Mouse (Mus musculus) intestine, embryonic 14.5 days (tissue): Measurements from ENCODE around the gene Mtfmt. TPM values are rescaled to one million over a fixed set of nuclear protein-coding genes. Genes with fewer than 3 reads are reported as not detected.

Source experiments
- ATAC-seq: fragments of 200-750 bp; cut with Nextera tagmentation; replicated peaks from 2 replicates; pipeline ENCODE4 v1.8.0; 2017; ENCODE audit warnings: low read depth, moderate number of reproducible peaks, moderate TSS enrichment, moderate library complexity; ENCODE audit not compliant: low FRiP score, low TSS enrichment
- DNase-seq: peaks from one replicate; pipeline ENCODE4 v3.0.0-alpha.2; 2018; ENCODE audit warnings: low spot score
- H3K27ac ChIP-seq: fragments of 300-500 bp; sonication (generic); 2 replicates; pipeline ENCODE4 v1.5.1; 2014; ENCODE audit warnings: low read depth, mild to moderate bottlenecking, control low read depth
- H3K27me3 ChIP-seq: fragments of 300-500 bp; sonication (generic); replicated peaks from 2 replicates; pipeline ENCODE4 v1.6.1; 2014; ENCODE audit warnings: low read length, control low read depth; ENCODE audit not compliant: control insufficient read depth, insufficient read depth
- H3K36me3 ChIP-seq: fragments of 300-500 bp; sonication (generic); 2 replicates; pipeline ENCODE4 v1.6.1; 2014; ENCODE audit warnings: low read length, control low read depth; ENCODE audit not compliant: control insufficient read depth, insufficient read depth
- H3K4me1 ChIP-seq: fragments of 300-500 bp; sonication (generic); replicated peaks from 2 replicates; pipeline ENCODE4 v1.6.1; 2014; ENCODE audit warnings: low read length, control low read depth, mixed read lengths; ENCODE audit not compliant: control insufficient read depth, insufficient read depth
- H3K4me2 ChIP-seq: fragments of 300-500 bp; sonication (generic); 2 replicates; pipeline ENCODE4 v1.6.1; 2014; ENCODE audit warnings: low read length
- H3K4me3 ChIP-seq: fragments of 300-500 bp; sonication (generic); 2 replicates; pipeline ENCODE4 v1.5.1; 2014; ENCODE audit warnings: low read depth, low read length, control low read depth, mixed read lengths
- H3K9ac ChIP-seq: fragments of 300-500 bp; sonication (generic); 2 replicates; pipeline ENCODE4 v1.6.1; 2014; ENCODE audit warnings: mild to moderate bottlenecking, low read length
- H3K9me3 ChIP-seq: fragments of 300-500 bp; sonication (generic); 2 replicates; pipeline ENCODE4 v1.6.1; 2016; ENCODE audit warnings: low read length, control low read depth; ENCODE audit not compliant: control insufficient read depth
- WGBS: fragments of 180-500 bp; shearing (Covaris S2); extraction: QIAGEN DNeasy Blood & Tissue Kit; methylation state at CpG from one replicate; pipeline ENCODE4 v1.1.7; 2014; 5-methylcytosine and 5-hydroxymethylcytosine counted together
- polyA plus RNA-seq: library from polyadenylated mRNA; unstranded; fragments of >200 nt; fragmentation: Nextera tagmentation; extraction: Ambion mirVana; gene quantifications from 2 replicates; pipeline ENCODE4 v1.2.1, GENCODE M21; 2014

Gene Mtfmt
- polyA plus RNA-seq, 1 experiment from 2014 or later = 19.5 TPM

DNA sequence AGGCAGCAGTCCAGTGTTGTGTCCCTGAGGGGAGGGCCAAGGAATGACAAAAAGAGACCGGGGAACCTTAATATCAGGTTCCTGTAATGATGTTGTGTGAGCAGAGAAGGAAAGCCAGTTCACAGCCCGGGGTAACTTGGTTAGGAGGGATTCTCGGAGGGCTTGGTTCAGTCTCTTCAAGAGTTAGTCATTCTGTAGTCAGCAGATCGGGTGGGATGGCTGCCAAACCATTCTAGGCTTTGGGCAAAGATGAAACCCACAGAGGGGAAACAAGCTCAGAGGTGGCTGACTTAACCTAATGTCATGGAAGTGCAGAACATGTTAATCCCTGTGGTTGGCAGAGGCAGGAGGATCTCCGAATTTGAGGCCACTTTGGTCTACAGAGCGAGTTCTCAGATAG is 28.6 kb downstream of the Mtfmt start:
- DNase-seq = no peak
- Histone ChIP-seq H3K4me2 (no peak overlapping the region), H3K27ac (no peak overlapping the region), H3K9ac (no peak overlapping the region), H3K4me3 (no peak overlapping the region), H3K4me1 (peaks cover 15% of the 10 kb centered on the region), H3K9me3 (no peaks in the 10 kb centered on the region), H3K27me3 (no peaks in the 10 kb centered on the region), H3K36me3 (peaks cover 10% of the 10 kb centered on the region)
- no peak for ATAC-seq
- WGBS = 95% methylated on average over 6 of the region's 6 CpGs

DNA sequence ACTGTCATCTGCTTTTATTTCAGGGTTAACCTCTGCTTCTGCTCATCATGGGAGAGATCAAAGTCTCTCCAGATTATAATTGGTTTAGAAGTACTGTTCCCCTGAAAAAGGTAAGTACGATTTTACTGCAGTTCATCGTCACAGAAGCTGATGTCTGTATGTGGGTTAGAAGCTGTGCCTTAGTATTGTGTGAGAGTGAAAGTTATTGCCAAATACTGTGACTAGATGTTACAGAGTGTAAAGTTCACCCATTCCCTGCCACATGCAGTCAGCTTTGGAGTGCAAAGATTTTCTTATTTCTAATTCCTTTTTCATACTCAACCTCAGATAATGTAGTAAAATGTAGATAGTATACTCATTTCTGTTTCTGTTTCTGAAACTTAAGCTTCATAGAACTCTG is 29.7 kb downstream of the Mtfmt start:
- WGBS = 94% methylated on average over 2 of the region's 2 CpGs
- peaks cover 12% of the 10 kb centered on the region for H3K4me1 ChIP-seq
- no peaks in the 10 kb centered on the region for H3K9me3 ChIP-seq
- no peak overlapping the region for H3K27ac ChIP-seq
- no peak overlapping the region for H3K4me3 ChIP-seq
- no peak overlapping the region for H3K9ac ChIP-seq
- ATAC-seq = no peak
- H3K4me2 ChIP-seq = no peak overlapping the region
- no peaks in the 10 kb centered on the region for H3K27me3 ChIP-seq
- DNase-seq = no peak
- H3K36me3 ChIP-seq = peaks cover 20% of the 10 kb centered on the region

DNA sequence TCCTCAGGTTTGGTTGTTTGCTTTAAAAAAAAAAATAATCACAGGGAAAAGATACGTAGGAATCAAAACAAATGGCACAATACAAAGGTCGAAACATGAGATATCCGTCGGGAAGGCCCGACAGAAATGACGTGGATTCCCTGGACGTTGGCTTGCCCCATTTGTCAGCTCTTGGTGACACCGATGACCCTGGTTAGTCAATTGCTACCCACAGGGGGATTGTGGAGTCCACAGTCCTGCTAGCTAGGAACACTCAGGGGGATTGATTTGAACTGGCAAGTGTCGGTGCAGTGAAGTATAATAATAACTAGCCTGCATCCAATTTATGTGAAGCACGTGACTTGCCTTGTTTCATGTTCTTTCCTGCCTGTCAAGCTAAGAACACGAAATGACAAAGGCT is 32.1 kb downstream of the Mtfmt start:
- no peak for ATAC-seq

DNA sequence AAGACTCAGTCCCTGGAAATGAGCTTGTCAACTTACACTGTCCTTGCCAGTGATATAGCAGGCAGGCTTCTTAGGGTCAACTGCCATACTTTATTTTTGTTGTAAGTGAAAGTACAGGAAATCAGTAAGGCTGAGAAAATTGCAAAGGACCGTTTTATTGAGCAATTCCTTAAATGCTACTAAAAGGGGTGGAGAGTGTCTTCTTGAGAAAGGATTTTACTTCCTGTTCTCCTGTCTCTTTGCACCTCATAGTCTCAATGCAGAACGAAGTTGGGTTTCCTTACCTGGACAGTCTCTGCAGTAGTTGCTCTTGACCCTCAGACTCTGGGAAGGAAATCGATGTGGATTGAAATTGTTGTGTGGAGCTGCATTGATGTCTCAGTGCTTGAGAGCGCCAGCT is 37.2 kb downstream of the Mtfmt start:
- DNase-seq = no peak
- Histone ChIP-seq H3K9me3 (no peaks in the 10 kb centered on the region), H3K4me3 (no peak overlapping the region), H3K4me1 (no peaks in the 10 kb centered on the region), H3K9ac (no peak overlapping the region), H3K4me2 (no peak overlapping the region), H3K27me3 (no peaks in the 10 kb centered on the region), H3K27ac (no peak overlapping the region), H3K36me3 (peaks cover 75% of the 10 kb centered on the region)
- WGBS = 93% methylated on average over 4 of the region's 4 CpGs
- ATAC-seq = no peak

More for the DNA sequence above, 32.1 kb downstream of the Mtfmt start:
- DNase-seq = no peak
- Histone ChIP-seq H3K4me3 (no peak overlapping the region), H3K4me1 (peaks cover under 1% of the 10 kb centered on the region; the same call in 1 of the 2 replicates), H3K4me2 (no peak overlapping the region), H3K27me3 (no peaks in the 10 kb centered on the region), H3K36me3 (peaks cover 37% of the 10 kb centered on the region), H3K27ac (no peak overlapping the region), H3K9ac (no peak overlapping the region), H3K9me3 (no peaks in the 10 kb centered on the region)
- 60% methylated on average over 11 of the region's 11 CpGs for WGBS

DNA sequence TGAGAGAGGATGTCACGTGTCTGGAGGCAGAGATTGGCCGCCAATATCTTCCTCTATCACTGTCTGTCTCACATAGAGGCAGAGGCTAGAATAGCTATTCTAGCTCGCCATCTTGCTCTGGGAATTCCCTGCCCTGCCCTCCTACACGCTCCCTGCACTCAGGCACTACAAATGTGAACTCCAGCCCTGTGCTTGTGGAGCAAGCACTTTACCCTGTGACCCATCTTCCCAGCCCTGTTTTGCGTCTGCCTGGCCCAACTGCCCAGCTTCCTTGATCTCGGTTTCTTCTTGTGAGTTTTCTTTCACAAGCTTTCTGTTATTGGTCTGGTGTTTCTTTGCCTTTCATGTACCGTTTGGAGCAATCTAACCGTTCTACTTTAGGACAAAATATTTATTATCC is 43.6 kb downstream of the Mtfmt start:
- H3K9ac ChIP-seq = no peak overlapping the region
- DNase-seq (no peak), ATAC-seq (no peak)
- no peak overlapping the region for H3K4me3 ChIP-seq
- no peak overlapping the region for H3K4me2 ChIP-seq
- H3K27ac ChIP-seq = no peak overlapping the region
- no peaks in the 10 kb centered on the region for H3K4me1 ChIP-seq
- 77% methylated on average over 8 of the region's 8 CpGs for WGBS
- H3K9me3 ChIP-seq = no peaks in the 10 kb centered on the region
- peaks cover 89% of the 10 kb centered on the region for H3K36me3 ChIP-seq
- H3K27me3 ChIP-seq = no peaks in the 10 kb centered on the region

DNA sequence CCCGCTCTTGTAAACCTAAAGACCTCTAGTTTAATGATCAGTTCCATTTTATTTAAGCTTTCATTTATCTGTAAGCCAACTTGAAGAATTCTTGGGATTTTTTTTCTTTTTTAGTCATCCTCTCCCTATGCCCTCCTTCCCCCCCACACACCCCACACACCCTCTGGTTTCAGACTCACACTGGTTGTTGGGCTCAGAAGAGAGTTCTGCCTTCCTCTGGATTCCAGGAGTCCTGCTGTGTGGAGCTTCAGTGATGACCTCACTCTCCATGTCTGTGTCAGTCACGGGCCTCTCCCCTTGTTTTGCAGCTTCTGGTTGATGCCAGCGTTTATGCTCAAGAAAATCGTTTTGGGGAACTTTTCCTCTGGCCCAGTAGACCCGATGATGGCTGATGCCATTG is 44.5 kb downstream of the Mtfmt start:
- 87% methylated on average over 5 of the region's 5 CpGs for WGBS
- H3K9me3 ChIP-seq = no peaks in the 10 kb centered on the region

DNA sequence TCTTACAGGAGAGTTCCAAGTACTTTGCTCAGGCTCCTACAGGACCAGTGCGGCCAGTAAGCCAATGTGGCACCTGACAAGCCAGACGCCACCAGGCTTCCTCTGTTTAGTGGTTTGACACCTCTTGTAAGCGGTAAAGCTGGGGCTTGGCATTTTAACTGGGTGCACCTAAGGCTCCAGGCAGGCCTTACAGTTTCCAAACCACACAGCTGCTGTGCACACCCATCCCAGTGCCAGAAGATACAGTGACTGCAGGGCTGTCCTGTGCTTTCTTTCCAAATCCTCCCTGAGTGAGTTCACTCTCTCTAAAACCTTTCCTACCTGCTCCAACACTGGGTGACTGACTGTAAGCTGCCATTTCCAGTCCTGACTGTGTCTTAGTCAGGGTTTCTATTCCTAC is 55.9 kb downstream of the Mtfmt start:
- Histone ChIP-seq H3K4me3 (no peak overlapping the region), H3K4me1 (no peaks in the 10 kb centered on the region), H3K4me2 (no peak overlapping the region), H3K36me3 (peaks cover 17% of the 10 kb centered on the region), H3K9ac (no peak overlapping the region), H3K27me3 (no peaks in the 10 kb centered on the region), H3K27ac (no peak overlapping the region), H3K9me3 (no peaks in the 10 kb centered on the region)
- DNase-seq (no peak), ATAC-seq (no peak)
- 89% methylated on average over 3 of the region's 3 CpGs for WGBS

More for the DNA sequence above, 44.5 kb downstream of the Mtfmt start:
- Histone ChIP-seq H3K9ac (no peak overlapping the region), H3K4me3 (no peak overlapping the region), H3K4me1 (no peaks in the 10 kb centered on the region), H3K4me2 (no peak overlapping the region), H3K36me3 (peaks cover 91% of the 10 kb centered on the region), H3K27me3 (no peaks in the 10 kb centered on the region), H3K27ac (no peak overlapping the region)
- DNase-seq = no peak
- ATAC-seq = no peak

DNA sequence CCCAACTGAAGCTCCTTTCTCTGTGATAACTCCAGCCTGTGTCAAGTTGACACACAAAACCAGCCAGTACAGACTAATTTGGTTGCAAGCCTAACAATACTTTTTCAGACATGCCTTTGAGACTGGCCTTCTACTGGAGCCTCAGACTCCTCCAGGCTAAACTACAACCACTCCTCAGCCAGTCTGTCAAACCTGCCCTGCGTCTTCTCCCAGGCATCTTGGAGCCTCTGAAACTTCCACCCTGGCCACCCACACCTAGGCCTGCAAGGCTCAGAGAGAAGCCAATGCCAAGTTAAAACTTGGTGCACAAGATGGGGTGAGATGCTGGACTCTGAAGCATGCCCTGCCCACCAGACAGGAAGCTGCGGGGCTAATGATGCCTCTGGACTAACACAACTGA is 56.8 kb downstream of the Mtfmt start:
- WGBS = 89% methylated on average over 2 of the region's 2 CpGs
- Histone ChIP-seq H3K4me2 (no peak overlapping the region), H3K4me3 (no peak overlapping the region), H3K9me3 (no peaks in the 10 kb centered on the region), H3K27ac (no peak overlapping the region), H3K36me3 (peaks cover 9% of the 10 kb centered on the region; the same call in 1 of the 2 replicates), H3K27me3 (no peaks in the 10 kb centered on the region), H3K4me1 (no peaks in the 10 kb centered on the region), H3K9ac (no peak overlapping the region)
- DNase-seq (no peak), ATAC-seq (no peak)

DNA sequence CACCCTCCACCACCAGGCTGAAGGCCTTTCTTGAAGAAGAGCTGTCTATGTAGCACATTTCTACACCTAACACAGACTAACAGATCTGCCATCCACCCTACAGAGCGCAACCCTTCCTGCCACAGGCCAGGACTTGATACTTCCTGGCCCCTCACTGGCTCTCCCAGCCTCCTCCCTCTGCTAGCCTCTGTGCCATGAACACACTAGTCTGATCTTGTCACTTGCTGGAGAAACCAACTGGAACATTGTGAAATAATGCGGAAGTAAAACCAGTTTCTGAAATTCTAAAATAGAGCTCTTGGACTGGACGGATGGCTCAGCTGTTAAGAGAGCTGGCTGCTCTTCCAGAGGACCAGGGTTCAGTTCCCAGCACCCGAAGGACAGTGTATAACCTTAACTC is 57.3 kb downstream of the Mtfmt start:
- peaks cover 7% of the 10 kb centered on the region; the same call in 1 of the 2 replicates for H3K36me3 ChIP-seq
- H3K27ac ChIP-seq = no peak overlapping the region
- no peak overlapping the region for H3K4me2 ChIP-seq
- H3K27me3 ChIP-seq = no peaks in the 10 kb centered on the region
- H3K4me3 ChIP-seq = no peak overlapping the region
- ATAC-seq = no peak
- no peak for DNase-seq
- H3K9ac ChIP-seq = no peak overlapping the region
- no peaks in the 10 kb centered on the region for H3K9me3 ChIP-seq
- 89% methylated on average over 4 of the region's 4 CpGs for WGBS
- no peaks in the 10 kb centered on the region for H3K4me1 ChIP-seq
